Mouse (Mus musculus): ENCODE data around the gene Mark3.

- no peak for TF ChIP-seq CTCF (IDR thresholded peaks at IDR 0.05; ENCODE audit: insufficient read depth, low read depth, low read length)
- no peak for TF ChIP-seq POLR2A (IDR thresholded peaks at IDR 0.05; ENCODE audit: insufficient read depth, low read depth, low read length)
These were observed 19.0 kb upstream of the Mark3 start for GRCm38 (mm10) chr12:111555357-111555756.

Measured in olfactory bulb, adult 2 months (tissue).